Mouse (Mus musculus): Measurements from ENCODE around the gene Npas1.

Npas1 gene

GRCm38 (mm10) chr7:16472116-16472709 is 5.3 kb downstream of the Npas1 start:
- DNase-seq (ENCODE audit: extremely low read depth, insufficient read length, low spot score) = no peak

GRCm38 (mm10) chr7:16471549-16471948 is 6.0 kb downstream of the Npas1 start:
- no peak for DNase-seq (ENCODE audit: extremely low read depth, insufficient read length, low spot score)

GRCm38 (mm10) chr7:16468115-16468514 is 9.4 kb downstream of the Npas1 start:
- DNase-seq (ENCODE audit: extremely low read depth, insufficient read length, low spot score) = no peak

- no peak for DNase-seq (ENCODE audit: extremely low read depth, insufficient read length, low spot score)
Measured at GRCm38 (mm10) chr7:16466565-16466964, 11.0 kb downstream of the Npas1 start.

- DNase-seq (ENCODE audit: extremely low read depth, insufficient read length, low spot score) = no peak
Measured at GRCm38 (mm10) chr7:16465568-16465967, 12.0 kb downstream of the Npas1 start.

- peak; percentile 41 for DNase-seq (ENCODE audit: extremely low read depth, insufficient read length, low spot score)
Measured at GRCm38 (mm10) chr7:16465160-16465559, 12.4 kb downstream of the Npas1 start.

GRCm38 (mm10) chr7:16463214-16463613 is 14.3 kb downstream of the Npas1 start:
- peak; percentile 68 for DNase-seq (ENCODE audit: extremely low read depth, insufficient read length, low spot score)

- no peak for DNase-seq (ENCODE audit: extremely low read depth, insufficient read length, low spot score)
Measured at GRCm38 (mm10) chr7:16461705-16462104, 15.8 kb downstream of the Npas1 start.

- DNase-seq (ENCODE audit: extremely low read depth, insufficient read length, low spot score) = no peak
Measured at GRCm38 (mm10) chr7:16461151-16461550, 16.4 kb downstream of the Npas1 start.

GRCm38 (mm10) chr7:16460566-16460965 is 17.0 kb downstream of the Npas1 start:
- no peak for DNase-seq (ENCODE audit: extremely low read depth, insufficient read length, low spot score)

GRCm38 (mm10) chr7:16456289-16456688 is 21.2 kb downstream of the Npas1 start:
- DNase-seq (ENCODE audit: extremely low read depth, insufficient read length, low spot score) = no peak

GRCm38 (mm10) chr7:16455016-16455415 is 22.5 kb downstream of the Npas1 start:
- no peak for DNase-seq (ENCODE audit: extremely low read depth, insufficient read length, low spot score)

- peak; percentile 60 for DNase-seq (ENCODE audit: extremely low read depth, insufficient read length, low spot score)
Measured at GRCm38 (mm10) chr7:16453118-16453711, 24.3 kb downstream of the Npas1 start.

- peak; percentile 81 for DNase-seq (ENCODE audit: extremely low read depth, insufficient read length, low spot score)
Measured at GRCm38 (mm10) chr7:16452587-16453073, 24.9 kb downstream of the Npas1 start, which contains the start of gene Tmem160. Tmem160 (plus strand) TSS chr7:16452779.

- DNase-seq (ENCODE audit: extremely low read depth, insufficient read length, low spot score) = peak; percentile 36
Measured at GRCm38 (mm10) chr7:16451656-16452055, 25.9 kb downstream of the Npas1 start.

GRCm38 (mm10) chr7:16441241-16441640 is 36.3 kb downstream of the Npas1 start:
- no peak for DNase-seq (ENCODE audit: extremely low read depth, insufficient read length, low spot score)

- DNase-seq (ENCODE audit: extremely low read depth, insufficient read length, low spot score) = no peak
Measured at GRCm38 (mm10) chr7:16435088-16435487, 42.4 kb downstream of the Npas1 start.

GRCm38 (mm10) chr7:16433352-16433971 is 44.1 kb downstream of the Npas1 start:
- no peak for DNase-seq (ENCODE audit: extremely low read depth, insufficient read length, low spot score)

GRCm38 (mm10) chr7:16426129-16426729 is 51.3 kb downstream of the Npas1 start:
- DNase-seq (ENCODE audit: extremely low read depth, insufficient read length, low spot score) = no peak

GRCm38 (mm10) chr7:16425721-16426120 is 51.8 kb downstream of the Npas1 start:
- DNase-seq (ENCODE audit: extremely low read depth, insufficient read length, low spot score) = no peak

- DNase-seq (ENCODE audit: extremely low read depth, insufficient read length, low spot score) = no peak
Measured at GRCm38 (mm10) chr7:16423731-16424130, 53.8 kb downstream of the Npas1 start.
